Mouse (Mus musculus): ENCODE measurements around the gene Numbl.

Numbl gene

DNA sequence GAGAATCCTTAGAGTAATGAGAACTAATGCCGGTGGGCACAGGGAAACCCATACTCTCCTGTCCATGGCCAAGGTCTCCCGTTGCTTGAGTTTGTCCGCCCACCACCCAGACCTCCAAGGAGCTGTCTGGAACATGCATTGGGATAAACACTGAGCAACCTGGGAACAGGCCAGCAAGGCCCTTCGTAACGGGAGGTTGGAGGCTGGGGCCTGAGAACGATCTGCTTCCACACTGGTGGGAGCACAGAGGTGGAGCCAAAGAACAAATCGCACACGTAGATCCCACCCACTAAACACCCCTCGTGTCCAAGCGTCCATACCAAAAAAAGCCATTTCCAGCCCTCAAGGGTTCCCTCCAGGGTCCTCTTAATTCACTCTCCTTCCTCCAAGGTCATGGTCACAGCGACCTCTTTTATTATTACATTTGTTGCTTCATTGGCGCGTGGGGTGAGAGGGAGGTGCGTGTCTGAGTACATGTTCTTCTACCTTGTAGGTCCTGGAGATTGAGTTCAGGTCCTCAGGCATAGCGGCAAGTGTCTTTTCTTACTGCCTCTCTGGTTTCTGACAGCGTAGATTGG lies 39.9 kb downstream of the Numbl start:
- DNase-seq, result no peak

- peak; percentile 69 for DNase-seq
These were observed 40.6 kb downstream of the Numbl start for GRCm38 (mm10) chr7:27298816-27299215.

GRCm38 (mm10) chr7:27300351-27300750 lies 42.1 kb downstream of the Numbl start:
- no peak for DNase-seq

DNA sequence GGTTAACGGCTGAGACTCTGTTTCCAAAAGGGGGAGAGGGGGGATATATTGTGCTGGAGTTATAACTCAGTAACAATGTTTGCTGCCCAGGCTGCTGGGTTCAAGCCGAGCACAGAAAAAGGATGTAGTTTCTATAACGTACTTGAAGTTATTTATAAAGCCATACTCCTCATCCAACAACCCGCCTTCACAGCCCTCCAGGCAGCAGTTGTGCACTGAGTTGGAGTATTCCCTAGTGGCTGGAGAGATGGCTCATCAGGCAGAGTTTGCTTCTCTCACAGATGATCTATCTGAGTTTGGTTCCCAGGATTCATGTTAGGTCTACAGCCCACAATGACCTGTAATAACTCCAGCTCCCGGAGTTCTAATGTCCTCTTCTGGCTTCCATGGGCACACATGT lies 42.6 kb downstream of the Numbl start:
- no peak for DNase-seq

DNA sequence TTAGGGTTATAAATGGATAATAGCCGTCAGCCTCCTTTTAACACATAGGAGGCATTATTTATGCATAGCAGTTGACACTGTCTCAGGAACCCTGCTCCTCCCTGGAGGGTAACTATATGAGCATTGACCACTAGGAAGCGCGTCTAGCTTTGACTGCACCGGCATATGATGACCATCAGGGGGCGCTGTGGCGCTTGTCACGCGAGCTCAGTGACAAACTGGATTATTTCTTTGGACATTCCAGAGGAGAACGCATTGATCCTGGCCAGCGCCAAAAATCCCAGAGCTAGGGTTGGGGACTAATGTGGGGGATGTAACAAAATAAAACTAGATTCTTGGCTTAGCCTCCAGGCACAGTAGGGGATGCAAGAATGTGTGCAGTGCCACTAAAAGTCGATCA lies 43.9 kb downstream of the Numbl start:
- DNase-seq, result peak; percentile 78 to 86

GRCm38 (mm10) chr7:27305091-27305730 lies 47.0 kb downstream of the Numbl start:
- DNase-seq, result no peak

GRCm38 (mm10) chr7:27306161-27307160 lies 48.2 kb downstream of the Numbl start:
- peak; percentile 37 to 67 for DNase-seq

DNA sequence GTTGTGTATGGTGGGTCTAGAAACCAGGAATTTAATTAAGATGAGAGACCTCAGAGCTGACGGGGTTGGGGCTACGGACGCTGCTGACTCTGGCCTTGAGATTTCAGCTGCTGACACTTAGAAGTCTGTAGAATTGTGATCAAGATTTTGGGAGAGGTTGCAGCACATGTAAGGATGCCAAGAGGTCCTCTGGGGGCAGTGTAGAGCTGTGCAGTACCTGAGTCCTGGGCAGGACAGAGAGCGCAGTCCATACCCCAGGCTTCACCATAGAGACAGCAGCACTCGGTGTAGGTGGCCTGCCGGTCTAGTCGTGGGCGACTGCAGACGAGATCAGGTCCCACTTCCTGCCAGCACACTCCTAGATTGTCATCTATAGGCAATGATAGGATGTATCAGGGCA lies 49.3 kb downstream of the Numbl start:
- DNase-seq, result no peak

DNA sequence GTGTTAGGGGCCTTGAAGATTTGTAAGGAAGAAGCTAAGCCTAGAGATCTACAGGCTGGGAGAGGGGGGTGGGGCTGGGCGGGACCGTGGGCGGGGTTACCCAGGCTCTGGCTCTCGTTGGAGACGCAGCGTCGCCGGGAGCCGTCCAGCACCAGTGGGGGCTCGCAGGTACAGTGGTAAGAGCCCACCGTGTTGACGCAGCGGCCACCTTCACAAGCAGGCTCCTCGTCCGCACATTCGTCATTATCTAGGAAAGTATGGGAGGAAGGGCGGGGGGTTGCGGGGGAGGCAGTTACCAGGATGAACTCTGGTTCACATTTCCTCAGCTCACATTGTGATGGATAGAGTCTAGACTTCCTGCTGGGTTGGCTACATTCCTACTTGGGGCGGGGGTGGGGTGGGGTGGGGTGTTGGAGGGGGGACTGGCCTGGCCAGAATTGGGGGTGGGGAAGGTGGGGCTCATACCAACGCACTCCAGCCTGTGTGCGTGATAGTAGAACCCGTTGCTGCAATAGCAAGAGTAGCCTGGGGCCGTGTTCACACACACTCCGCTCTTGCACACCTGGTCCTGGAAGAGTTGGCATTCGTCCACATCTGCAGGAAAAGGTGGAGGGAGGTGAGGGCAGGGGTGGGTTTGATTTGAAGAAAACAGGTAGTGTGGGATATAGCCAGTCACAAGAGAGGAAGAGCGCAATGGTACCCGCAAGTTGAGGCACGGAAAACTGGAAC lies 50.8 kb downstream of the Numbl start:
- DNase-seq, result no peak

DNA sequence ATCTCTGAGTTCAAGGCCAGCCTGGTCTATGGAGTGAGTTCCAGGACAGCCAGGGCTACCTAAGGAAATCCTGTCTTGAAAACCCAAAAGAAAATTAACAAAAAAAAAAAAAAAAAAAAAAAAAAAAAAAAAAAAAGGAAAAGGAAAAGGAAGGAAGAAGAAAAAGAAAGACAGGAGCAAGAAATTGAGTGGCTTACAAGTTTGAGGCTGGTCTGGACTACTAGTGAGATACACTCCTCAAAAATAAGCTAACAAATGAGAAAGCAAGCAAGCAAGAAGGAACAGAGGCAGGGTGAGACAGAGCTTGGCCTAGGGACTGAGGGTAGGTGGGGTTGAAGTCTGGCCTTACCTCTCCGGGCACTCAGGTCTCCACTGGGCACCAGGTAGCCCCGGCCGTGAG lies 51.6 kb downstream of the Numbl start:
- DNase-seq, result no peak

GRCm38 (mm10) chr7:27310306-27310705 lies 52.1 kb downstream of the Numbl start:
- peak; percentile 73 to 82 for DNase-seq

- no peak for DNase-seq
These were observed 52.8 kb downstream of the Numbl start for GRCm38 (mm10) chr7:27310996-27311535.

DNA sequence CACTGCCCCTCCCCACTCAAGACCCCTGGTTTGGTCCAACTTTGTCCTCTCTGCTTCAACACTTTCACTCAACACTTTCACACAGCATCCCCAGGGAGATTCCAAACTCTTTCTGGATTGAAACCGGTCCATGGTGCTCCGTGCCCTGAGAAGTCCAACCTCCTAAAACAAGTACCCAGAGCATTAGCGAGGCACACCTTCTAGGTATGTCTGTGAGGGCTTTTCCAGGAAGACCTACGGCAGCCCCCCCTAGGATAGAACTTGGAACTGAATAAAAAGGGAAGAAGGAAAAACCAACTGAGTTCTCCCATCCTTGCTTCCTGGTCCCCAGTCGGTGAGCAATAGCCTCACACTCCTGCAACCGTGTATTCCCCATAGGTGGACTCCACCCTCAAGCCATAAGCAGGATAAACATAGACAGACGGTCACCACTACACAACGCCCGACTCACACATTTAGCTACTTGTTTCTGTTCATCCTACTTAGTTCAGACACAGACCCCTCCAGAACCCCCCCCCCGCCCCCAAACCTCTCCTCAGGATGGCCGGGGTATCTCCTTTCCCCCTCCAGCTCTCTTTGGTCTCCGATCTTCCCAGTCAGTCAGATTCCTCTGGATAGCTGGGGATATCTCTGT lies 53.5 kb downstream of the Numbl start:
- no peak for DNase-seq

- no peak for DNase-seq
These were observed 56.2 kb downstream of the Numbl start for GRCm38 (mm10) chr7:27314393-27314792.

DNA sequence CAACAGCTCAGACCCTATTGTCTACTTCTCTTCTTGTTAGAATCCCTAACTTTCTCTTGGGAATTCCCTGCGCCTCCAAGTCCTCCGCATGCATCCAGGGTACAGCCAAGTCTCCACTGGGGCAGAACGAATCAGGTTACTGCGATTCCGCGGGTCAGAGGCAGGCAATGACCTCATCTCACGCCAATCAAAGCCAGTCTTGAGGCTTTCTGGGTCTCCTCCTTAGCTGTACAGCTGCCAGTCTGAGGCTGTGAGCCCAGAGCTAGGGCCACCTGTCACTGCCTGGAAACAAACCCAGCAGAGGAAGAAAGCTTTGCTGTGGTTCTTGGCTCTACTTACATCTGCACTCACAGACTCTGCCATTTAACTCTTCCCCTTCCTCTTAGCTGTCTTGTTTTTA lies 57.7 kb downstream of the Numbl start:
- DNase-seq, result peak; percentile 46 to 62

DNA sequence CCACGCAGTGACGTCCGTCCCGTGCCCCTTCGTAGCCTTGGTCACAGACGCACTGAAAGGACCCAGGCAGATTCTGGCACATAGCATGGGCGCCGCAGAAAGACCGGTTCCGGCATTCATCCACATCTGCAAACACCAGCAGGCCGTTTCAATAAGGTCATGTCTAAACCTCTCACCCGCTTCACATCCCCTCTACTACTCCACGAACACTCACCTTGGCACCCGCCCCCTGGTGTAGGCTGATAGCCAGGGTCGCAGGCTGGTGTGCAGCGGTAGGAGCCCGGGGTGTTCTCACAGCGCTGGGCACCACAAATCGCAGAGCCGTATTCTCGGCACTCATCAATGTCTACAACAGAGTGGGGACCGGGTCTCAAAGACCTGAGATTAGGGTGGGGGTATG lies 61.2 kb downstream of the Numbl start:
- no peak for DNase-seq

- DNase-seq, result no peak
These were observed 64.1 kb downstream of the Numbl start for GRCm38 (mm10) chr7:27322291-27322690.

DNA sequence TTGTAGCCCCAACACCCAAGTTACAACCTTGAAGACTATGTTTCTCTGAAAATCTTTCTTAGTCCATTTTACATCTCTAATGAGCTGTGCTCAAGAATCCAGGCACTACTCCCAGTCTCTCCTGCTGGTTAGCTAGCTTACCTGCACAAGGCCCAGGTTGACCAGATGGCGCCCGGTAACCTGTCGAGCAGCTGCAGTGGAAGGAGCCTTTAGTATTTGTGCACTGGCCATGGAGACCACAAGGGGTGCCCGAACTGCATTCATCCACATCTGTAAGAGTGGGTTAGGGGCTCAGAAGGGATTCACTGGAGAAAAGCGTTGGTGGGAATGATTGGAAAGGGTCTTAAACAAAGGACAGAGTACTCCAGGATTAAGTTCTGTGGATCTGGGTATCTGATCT lies 64.8 kb downstream of the Numbl start:
- DNase-seq, result no peak

DNA sequence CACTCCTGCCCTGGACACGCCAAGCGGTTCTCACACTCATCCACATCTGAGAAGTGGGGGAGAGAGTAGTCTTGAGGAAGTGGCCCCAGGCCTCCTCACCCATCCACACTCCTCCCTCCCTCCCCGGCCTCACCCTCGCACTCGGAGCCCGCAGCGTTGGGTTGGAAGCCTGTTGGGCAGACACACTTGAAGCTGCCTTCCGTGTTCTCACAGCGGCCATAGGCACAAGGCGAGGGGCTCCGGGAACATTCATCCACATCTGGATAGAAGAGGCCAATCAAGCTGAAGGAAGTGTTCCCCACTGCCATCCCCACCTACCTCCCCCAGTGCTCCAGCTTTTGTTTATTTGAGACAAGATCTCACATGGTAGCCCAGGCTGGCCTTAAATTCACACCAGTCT lies 65.9 kb downstream of the Numbl start:
- no peak for DNase-seq

- DNase-seq, result no peak
These were observed 66.7 kb downstream of the Numbl start for GRCm38 (mm10) chr7:27324928-27325327.

GRCm38 (mm10) chr7:27325697-27326096 lies 67.5 kb downstream of the Numbl start:
- peak; percentile 49 to 68 for DNase-seq

Data from cerebellum, postnatal 25 days (tissue).